Mouse (Mus musculus) lung, embryonic 14.5 days (tissue): Measurements from ENCODE around the gene Gprc6a. TPM values are rescaled to one million over a fixed set of nuclear protein-coding genes. Genes with fewer than 3 reads are reported as not detected.

Experiments
- ATAC-seq: fragments of 200-750 bp; cut with Nextera tagmentation; 2 replicates; pipeline ENCODE4 v1.8.0; 2017; ENCODE audit warnings: mild to moderate bottlenecking, moderate TSS enrichment, moderate library complexity; ENCODE audit not compliant: insufficient read depth
- DNase-seq: peaks from one replicate; pipeline ENCODE4 v3.0.0-alpha.2; 2015
- H3K27ac ChIP-seq: fragments of 300-500 bp; sonication (generic); 2 replicates; pipeline ENCODE4 v1.5.1; 2014; ENCODE audit warnings: low read depth, mild to moderate bottlenecking, moderate library complexity
- H3K27me3 ChIP-seq: fragments of 300-500 bp; sonication (generic); 2 replicates; pipeline ENCODE4 v1.6.1; 2014; ENCODE audit warnings: low read length, control low read depth; ENCODE audit not compliant: insufficient read depth
- H3K36me3 ChIP-seq: fragments of 300-500 bp; sonication (generic); 2 replicates; pipeline ENCODE4 v1.6.1; 2014; ENCODE audit warnings: control low read depth; ENCODE audit not compliant: insufficient read depth
- H3K4me1 ChIP-seq: fragments of 300-500 bp; sonication (generic); 2 replicates; pipeline ENCODE4 v1.6.1; 2014; ENCODE audit warnings: antibody characterized with exemption, control low read depth; ENCODE audit not compliant: insufficient read depth
- H3K4me2 ChIP-seq: fragments of 300-500 bp; sonication (generic); 2 replicates; pipeline ENCODE4 v1.6.1; 2014; ENCODE audit warnings: mild to moderate bottlenecking
- H3K4me3 ChIP-seq: fragments of 300-500 bp; sonication (generic); 2 replicates; pipeline ENCODE4 v1.5.1; 2014; ENCODE audit warnings: low read depth, low read length
- H3K9ac ChIP-seq: fragments of 300-500 bp; sonication (generic); 2 replicates; pipeline ENCODE4 v1.6.1; 2014
- H3K9me3 ChIP-seq: fragments of 300-500 bp; sonication (generic); 2 replicates; pipeline ENCODE4 v1.6.1; 2016; ENCODE audit warnings: low read depth, low read length, control low read depth
- CTCF ChIP-seq: IDR thresholded peaks from 2 replicates; pipeline ENCODE4 v1.5.1; 2016; ENCODE audit warnings: antibody characterized with exemption, low read depth
- WGBS: fragments of 180-500 bp; shearing (Covaris S2); extraction: QIAGEN DNeasy Blood & Tissue Kit; methylation state at CpG from one replicate; pipeline ENCODE4 v1.1.7; 2014; 5-methylcytosine and 5-hydroxymethylcytosine counted together
- polyA plus RNA-seq: library from polyadenylated mRNA; unstranded; fragments of >200 nt; fragmentation: Nextera tagmentation; extraction: Ambion mirVana; gene quantifications from 2 replicates; pipeline ENCODE4 v1.2.1, GENCODE M21; 2014

Gprc6a gene
- polyA plus RNA-seq, 1 experiment from 2014 or later: 1.9 TPM

- H3K27ac ChIP-seq: no peak overlapping the region
- H3K9ac ChIP-seq: no peak overlapping the region
- H3K9me3 ChIP-seq: no peaks in the 10 kb centered on the region
- H3K4me1 ChIP-seq: no peaks in the 10 kb centered on the region
- H3K4me3 ChIP-seq: no peak overlapping the region
- 35% methylated on average over 3 of the region's 3 CpGs for WGBS
- H3K27me3 ChIP-seq: no peaks in the 10 kb centered on the region
- ATAC-seq (peak; percentile 69; the same call in 1 of the 2 replicates), DNase-seq (peak; percentile 77)
- no peak for TF ChIP-seq CTCF
- H3K36me3 ChIP-seq: no peaks in the 10 kb centered on the region
- H3K4me2 ChIP-seq: no peak overlapping the region
Observed at GRCm38 (mm10) chr10:51649506-51650221, 18.4 kb upstream of the Gprc6a start.

GRCm38 (mm10) chr10:51621193-51621592 is 10.1 kb downstream of the Gprc6a start:
- Histone ChIP-seq H3K4me2 (no peak overlapping the region), H3K9me3 (no peaks in the 10 kb centered on the region), H3K4me3 (no peak overlapping the region), H3K9ac (no peak overlapping the region), H3K27ac (no peak overlapping the region), H3K27me3 (no peaks in the 10 kb centered on the region), H3K36me3 (no peaks in the 10 kb centered on the region), H3K4me1 (no peaks in the 10 kb centered on the region)
- 76% methylated on average over 3 of the region's 3 CpGs for WGBS
- DNase-seq (no peak), ATAC-seq (no peak)
- TF ChIP-seq CTCF: no peak

GRCm38 (mm10) chr10:51620126-51620525 is 11.1 kb downstream of the Gprc6a start:
- no peaks in the 10 kb centered on the region for H3K9me3 ChIP-seq
- H3K27me3 ChIP-seq: no peaks in the 10 kb centered on the region
- H3K36me3 ChIP-seq: no peaks in the 10 kb centered on the region
- no peak for ATAC-seq
- 54% methylated on average over 7 of the region's 7 CpGs for WGBS
- DNase-seq: no peak
- no peak for TF ChIP-seq CTCF
- H3K4me1 ChIP-seq: no peaks in the 10 kb centered on the region
- no peak overlapping the region for H3K4me3 ChIP-seq
- no peak overlapping the region for H3K27ac ChIP-seq
- H3K4me2 ChIP-seq: no peak overlapping the region
- no peak overlapping the region for H3K9ac ChIP-seq

- no peak overlapping the region for H3K27ac ChIP-seq
- WGBS: 70% methylated on average over 2 of the region's 2 CpGs
- no peaks in the 10 kb centered on the region for H3K36me3 ChIP-seq
- no peaks in the 10 kb centered on the region for H3K9me3 ChIP-seq
- H3K9ac ChIP-seq: no peak overlapping the region
- DNase-seq: no peak
- no peak overlapping the region for H3K4me3 ChIP-seq
- no peaks in the 10 kb centered on the region for H3K4me1 ChIP-seq
- H3K27me3 ChIP-seq: no peaks in the 10 kb centered on the region
- ATAC-seq: no peak
- no peak for TF ChIP-seq CTCF
- no peak overlapping the region for H3K4me2 ChIP-seq
Observed at GRCm38 (mm10) chr10:51618538-51618937, 12.7 kb downstream of the Gprc6a start.

GRCm38 (mm10) chr10:51614826-51615590 is 16.3 kb downstream of the Gprc6a start:
- H3K4me3 ChIP-seq: no peak overlapping the region
- H3K36me3 ChIP-seq: no peaks in the 10 kb centered on the region
- TF ChIP-seq CTCF: no peak
- H3K9me3 ChIP-seq: no peaks in the 10 kb centered on the region
- no peak overlapping the region for H3K4me2 ChIP-seq
- H3K9ac ChIP-seq: no peak overlapping the region
- WGBS: 67% methylated on average over 11 of the region's 11 CpGs
- ATAC-seq (no peak), DNase-seq (no peak)
- H3K27me3 ChIP-seq: no peaks in the 10 kb centered on the region
- H3K4me1 ChIP-seq: 0 out of 2 replicates have a peak, but pooled peaks cover 3% of the 10 kb centered on the region
- H3K27ac ChIP-seq: no peak overlapping the region

- no peak overlapping the region for H3K27ac ChIP-seq
- WGBS: 36% methylated on average over 3 of the region's 3 CpGs
- no peaks in the 10 kb centered on the region for H3K9me3 ChIP-seq
Observed at GRCm38 (mm10) chr10:51613421-51613820, 17.8 kb downstream of the Gprc6a start.

GRCm38 (mm10) chr10:51611969-51612682 is 19.1 kb downstream of the Gprc6a start:
- no peaks in the 10 kb centered on the region for H3K27me3 ChIP-seq
- H3K4me2 ChIP-seq: no peak overlapping the region
- no peak overlapping the region for H3K27ac ChIP-seq
- no peaks in the 10 kb centered on the region for H3K36me3 ChIP-seq
- H3K9me3 ChIP-seq: no peaks in the 10 kb centered on the region
- no peak for TF ChIP-seq CTCF
- peak; percentile 75 for ATAC-seq
- 26% methylated on average over 9 of the region's 9 CpGs for WGBS
- 0 out of 2 replicates have a peak, but pooled peaks cover 3% of the 10 kb centered on the region for H3K4me1 ChIP-seq
- peak; percentile 35 for DNase-seq
- H3K9ac ChIP-seq: no peak overlapping the region
- H3K4me3 ChIP-seq: no peak overlapping the region

More at GRCm38 (mm10) chr10:51613421-51613820, 17.8 kb downstream of the Gprc6a start:
- TF ChIP-seq CTCF: no peak
- ATAC-seq (peak; percentile 48; the same call in 1 of the 2 replicates), DNase-seq (no peak)
- Histone ChIP-seq H3K36me3 (no peaks in the 10 kb centered on the region), H3K4me1 (0 out of 2 replicates have a peak, but pooled peaks cover 3% of the 10 kb centered on the region), H3K27me3 (no peaks in the 10 kb centered on the region), H3K9ac (no peak overlapping the region), H3K4me2 (no peak overlapping the region), H3K4me3 (no peak overlapping the region)
